Mouse (Mus musculus) midbrain, embryonic 10.5 days (tissue): ENCODE measurements around the gene Gtf3c1. TPM values are rescaled to one million over a fixed set of nuclear protein-coding genes. Genes with fewer than 3 reads are reported as not detected.

ENCODE experiments used
- DNase-seq: peaks from one replicate; pipeline ENCODE4 v3.0.0-alpha.2; 2017; ENCODE audit warnings: low spot score
- H3K27ac ChIP-seq: fragments of 300-500 bp; sonication (generic); replicated peaks from 2 replicates; pipeline ENCODE4 v1.5.1; 2016; ENCODE audit warnings: mild to moderate bottlenecking
- H3K27me3 ChIP-seq: fragments of 300-500 bp; sonication (generic); 2 replicates; pipeline ENCODE4 v1.6.1; 2016; ENCODE audit warnings: low read depth, mild to moderate bottlenecking; ENCODE audit not compliant: poor library complexity, severe bottlenecking
- H3K36me3 ChIP-seq: fragments of 300-500 bp; sonication (generic); 2 replicates; pipeline ENCODE4 v1.6.1; 2016; ENCODE audit warnings: mild to moderate bottlenecking, moderate library complexity
- H3K4me1 ChIP-seq: fragments of 300-500 bp; sonication (generic); 2 replicates; pipeline ENCODE4 v1.6.1; 2016
- H3K4me3 ChIP-seq: fragments of 300-500 bp; sonication (generic); 2 replicates; pipeline ENCODE4 v1.5.1; 2016; ENCODE audit warnings: mild to moderate bottlenecking, moderate library complexity
- H3K9me3 ChIP-seq: fragments of 300-500 bp; sonication (generic); replicated peaks from 2 replicates; pipeline ENCODE4 v1.6.1; 2016; ENCODE audit warnings: mild to moderate bottlenecking
- WGBS: fragments of 180-500 bp; shearing (Covaris S2); methylation state at CpG from one replicate; pipeline ENCODE4 v1.1.7; 2016; 5-methylcytosine and 5-hydroxymethylcytosine counted together
- polyA plus RNA-seq: library from polyadenylated mRNA; unstranded; fragments of >200 nt; fragmentation: Nextera tagmentation; extraction: Ambion mirVana; gene quantifications from 2 replicates; pipeline ENCODE4 v1.2.1, GENCODE M21; 2016

The Gtf3c1 gene
- polyA plus RNA-seq, 1 experiment from 2014 or later: 37.5 TPM

DNA sequence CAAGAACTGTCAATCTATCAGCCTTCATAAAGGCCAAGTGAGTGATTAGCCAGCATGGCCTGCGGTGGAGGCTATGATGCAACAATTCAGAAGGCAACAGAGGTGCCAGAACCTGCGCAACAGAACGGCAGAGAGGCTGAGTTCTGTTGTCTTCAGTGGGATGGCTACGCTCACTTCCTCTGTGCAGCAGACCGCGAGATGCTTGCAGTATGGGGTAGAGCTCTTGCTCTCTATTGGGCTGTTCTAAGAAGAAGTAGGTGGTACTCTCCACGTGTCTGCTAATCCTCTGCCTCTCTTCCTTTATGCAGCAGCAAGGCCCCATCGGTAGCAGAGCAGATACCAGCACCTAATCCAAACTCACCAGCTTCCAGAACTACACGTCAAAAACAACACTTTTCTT, 27.6 kb downstream of the Gtf3c1 start:
- H3K36me3 ChIP-seq: peaks cover 100% of the 10 kb centered on the region
- H3K4me1 ChIP-seq: no peaks in the 10 kb centered on the region
- WGBS: 68% methylated on average over 9 of the region's 9 CpGs
- no peaks in the 10 kb centered on the region for H3K27me3 ChIP-seq
- no peak for DNase-seq
- no peak overlapping the region for H3K27ac ChIP-seq
- no peak overlapping the region for H3K4me3 ChIP-seq
- H3K9me3 ChIP-seq: no peaks in the 10 kb centered on the region

GRCm38 (mm10) chr7:125678756-125679155, 28.8 kb downstream of the Gtf3c1 start:
- no peak overlapping the region for H3K27ac ChIP-seq
- H3K27me3 ChIP-seq: no peaks in the 10 kb centered on the region
- H3K4me3 ChIP-seq: no peak overlapping the region
- no peaks in the 10 kb centered on the region for H3K9me3 ChIP-seq
- no peaks in the 10 kb centered on the region for H3K4me1 ChIP-seq
- DNase-seq: no peak
- H3K36me3 ChIP-seq: peaks cover 100% of the 10 kb centered on the region
- 74% methylated on average over 8 of the region's 8 CpGs for WGBS

DNA sequence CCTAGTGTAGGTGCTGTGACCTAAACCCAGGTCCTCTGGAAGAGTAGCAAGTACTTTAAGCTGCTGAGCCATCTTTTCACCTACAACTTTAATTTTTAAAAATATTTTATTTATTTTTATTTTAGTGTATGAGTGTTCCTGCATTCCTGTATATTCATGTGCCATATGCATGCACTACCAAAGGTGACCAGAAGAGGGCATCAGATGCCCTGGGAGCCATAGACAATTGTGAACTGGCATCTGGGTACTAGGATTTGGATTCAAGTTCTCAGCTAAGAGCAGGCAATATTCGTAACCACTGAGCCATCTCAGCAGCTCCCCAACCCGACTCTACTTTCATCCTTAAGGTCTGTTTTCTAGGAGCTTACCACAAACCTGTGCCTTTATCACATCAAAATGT, 32.7 kb downstream of the Gtf3c1 start:
- Histone ChIP-seq H3K27me3 (no peaks in the 10 kb centered on the region), H3K9me3 (no peaks in the 10 kb centered on the region), H3K36me3 (peaks cover 100% of the 10 kb centered on the region), H3K27ac (no peak overlapping the region), H3K4me1 (no peaks in the 10 kb centered on the region), H3K4me3 (no peak overlapping the region)
- WGBS: 91% methylated on average over 2 of the region's 2 CpGs
- peak; percentile 35 for DNase-seq

DNA sequence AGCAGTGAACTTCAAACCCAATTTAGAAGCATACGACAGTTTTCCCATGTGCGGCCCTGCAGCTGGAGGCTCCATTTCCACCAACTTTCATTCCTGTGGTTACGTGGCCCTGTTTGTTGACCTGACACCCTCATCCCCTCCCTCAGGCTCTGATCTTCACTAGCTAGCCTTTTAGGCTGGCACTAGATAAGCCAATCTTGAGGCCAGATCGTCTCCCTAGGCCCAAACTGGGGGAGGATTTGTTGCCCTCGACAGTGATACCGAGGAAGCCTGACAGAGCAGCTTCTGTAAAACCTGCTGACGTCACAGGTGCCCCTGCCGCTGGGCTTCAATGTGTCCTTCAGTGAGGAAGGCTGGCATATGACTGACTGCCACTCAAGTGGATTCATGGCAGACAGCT, 36.2 kb downstream of the Gtf3c1 start:
- peaks cover 100% of the 10 kb centered on the region for H3K36me3 ChIP-seq
- WGBS: 93% methylated on average over 8 of the region's 8 CpGs
- H3K9me3 ChIP-seq: no peaks in the 10 kb centered on the region
- H3K4me1 ChIP-seq: no peaks in the 10 kb centered on the region
- H3K27me3 ChIP-seq: no peaks in the 10 kb centered on the region
- no peak for DNase-seq
- no peak overlapping the region for H3K4me3 ChIP-seq
- no peak overlapping the region for H3K27ac ChIP-seq

DNA sequence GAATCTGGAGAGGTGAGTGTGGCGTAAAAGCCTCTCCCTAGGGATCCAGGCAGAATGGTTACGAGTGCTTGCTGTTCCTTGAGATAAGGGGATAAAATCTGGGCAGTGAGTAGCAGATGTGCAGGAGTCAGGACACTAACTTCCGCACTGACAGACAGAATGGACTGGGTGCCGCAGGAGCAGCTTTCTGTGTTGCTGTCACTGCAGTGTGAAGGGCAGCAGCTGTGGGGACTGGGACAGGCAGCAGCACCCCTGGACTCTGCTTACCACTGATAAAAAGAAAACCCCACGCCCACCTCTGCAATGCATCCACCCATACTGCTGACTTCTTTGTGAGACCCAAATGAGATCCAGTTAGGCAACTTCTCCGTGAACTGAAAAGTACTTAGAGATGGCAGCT, 36.7 kb downstream of the Gtf3c1 start:
- Histone ChIP-seq H3K4me1 (no peaks in the 10 kb centered on the region), H3K36me3 (peaks cover 100% of the 10 kb centered on the region), H3K27me3 (no peaks in the 10 kb centered on the region), H3K27ac (no peak overlapping the region), H3K9me3 (no peaks in the 10 kb centered on the region), H3K4me3 (no peak overlapping the region)
- whole genome bisulfite sequencing: 93% methylated on average over 6 of the region's 6 CpGs
- DNase-seq: no peak

GRCm38 (mm10) chr7:125663654-125664053, 43.9 kb downstream of the Gtf3c1 start:
- Histone ChIP-seq H3K27me3 (no peaks in the 10 kb centered on the region), H3K4me3 (no peak overlapping the region), H3K9me3 (no peaks in the 10 kb centered on the region), H3K4me1 (no peaks in the 10 kb centered on the region), H3K36me3 (peaks cover 100% of the 10 kb centered on the region), H3K27ac (no peak overlapping the region)
- no peak for DNase-seq
- 93% methylated on average over 3 of the region's 3 CpGs for WGBS

- no peaks in the 10 kb centered on the region for H3K27me3 ChIP-seq
- H3K36me3 ChIP-seq: peaks cover 100% of the 10 kb centered on the region
- H3K9me3 ChIP-seq: no peaks in the 10 kb centered on the region
- no peak overlapping the region for H3K4me3 ChIP-seq
- no peak overlapping the region for H3K27ac ChIP-seq
- no peak for DNase-seq
- WGBS: 96% methylated on average over 6 of the region's 6 CpGs
- H3K4me1 ChIP-seq: no peaks in the 10 kb centered on the region
These were observed 50.1 kb downstream of the Gtf3c1 start for GRCm38 (mm10) chr7:125657511-125657910.

GRCm38 (mm10) chr7:125649013-125649412, 58.6 kb downstream of the Gtf3c1 start:
- Histone ChIP-seq H3K36me3 (peaks cover 100% of the 10 kb centered on the region), H3K27me3 (no peaks in the 10 kb centered on the region), H3K9me3 (no peaks in the 10 kb centered on the region), H3K27ac (no peak overlapping the region), H3K4me3 (no peak overlapping the region), H3K4me1 (no peaks in the 10 kb centered on the region)
- 90% methylated on average over 1 of the region's 1 CpGs for WGBS
- DNase-seq: no peak

GRCm38 (mm10) chr7:125645413-125645812, 62.2 kb downstream of the Gtf3c1 start:
- H3K4me3 ChIP-seq: no peak overlapping the region
- H3K27me3 ChIP-seq: no peaks in the 10 kb centered on the region
- 94% methylated on average over 7 of the region's 7 CpGs for WGBS
- H3K36me3 ChIP-seq: peaks cover 100% of the 10 kb centered on the region
- DNase-seq: no peak
- H3K27ac ChIP-seq: no peak overlapping the region
- no peaks in the 10 kb centered on the region for H3K9me3 ChIP-seq
- H3K4me1 ChIP-seq: no peaks in the 10 kb centered on the region

GRCm38 (mm10) chr7:125643880-125644279, 63.7 kb downstream of the Gtf3c1 start:
- 92% methylated on average over 6 of the region's 6 CpGs for WGBS
- Histone ChIP-seq H3K4me1 (peaks cover 4% of the 10 kb centered on the region; the same call in 1 of the 2 replicates), H3K27ac (no peak overlapping the region), H3K9me3 (no peaks in the 10 kb centered on the region), H3K36me3 (peaks cover 96% of the 10 kb centered on the region), H3K4me3 (no peak overlapping the region), H3K27me3 (no peaks in the 10 kb centered on the region)
- DNase-seq: no peak

- Histone ChIP-seq H3K4me3 (no peak overlapping the region), H3K27ac (peak overlapping the region; percentile 73)
These were observed 68.7 kb downstream of the Gtf3c1 start for GRCm38 (mm10) chr7:125638870-125639386.

DNA sequence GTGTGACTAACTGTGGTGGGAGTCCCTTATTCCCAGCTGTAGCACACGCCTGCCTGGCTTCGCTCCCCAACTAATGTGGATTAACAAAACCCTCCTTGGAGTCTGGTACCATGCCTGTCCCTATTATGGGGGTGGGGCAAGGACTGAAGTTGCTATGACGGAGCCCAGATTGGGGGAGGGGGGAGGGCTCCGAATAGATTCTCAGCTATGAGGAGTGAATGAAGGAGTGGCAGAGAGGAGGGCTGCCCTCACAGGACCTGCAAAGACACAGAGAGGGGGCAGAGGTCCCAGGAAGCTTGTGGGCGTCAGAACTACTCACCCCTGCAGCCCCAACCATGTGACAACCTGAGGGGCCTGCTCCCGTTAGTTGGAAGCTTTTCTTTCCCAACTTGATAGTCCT, 69.2 kb downstream of the Gtf3c1 start:
- H3K4me3 ChIP-seq: no peak overlapping the region
- WGBS: 84% methylated on average over 6 of the region's 6 CpGs
- no peaks in the 10 kb centered on the region for H3K27me3 ChIP-seq
- H3K9me3 ChIP-seq: no peaks in the 10 kb centered on the region
- H3K4me1 ChIP-seq: peaks cover 12% of the 10 kb centered on the region
- DNase-seq: no peak
- H3K36me3 ChIP-seq: peaks cover 41% of the 10 kb centered on the region
- H3K27ac ChIP-seq: no peak overlapping the region

More at GRCm38 (mm10) chr7:125638870-125639386, 68.7 kb downstream of the Gtf3c1 start:
- Histone ChIP-seq H3K36me3 (peaks cover 46% of the 10 kb centered on the region), H3K27me3 (no peaks in the 10 kb centered on the region), H3K9me3 (no peaks in the 10 kb centered on the region), H3K4me1 (peaks cover 12% of the 10 kb centered on the region)
- DNase-seq: peak; percentile 57
- WGBS: 52% methylated on average over 9 of the region's 9 CpGs

DNA sequence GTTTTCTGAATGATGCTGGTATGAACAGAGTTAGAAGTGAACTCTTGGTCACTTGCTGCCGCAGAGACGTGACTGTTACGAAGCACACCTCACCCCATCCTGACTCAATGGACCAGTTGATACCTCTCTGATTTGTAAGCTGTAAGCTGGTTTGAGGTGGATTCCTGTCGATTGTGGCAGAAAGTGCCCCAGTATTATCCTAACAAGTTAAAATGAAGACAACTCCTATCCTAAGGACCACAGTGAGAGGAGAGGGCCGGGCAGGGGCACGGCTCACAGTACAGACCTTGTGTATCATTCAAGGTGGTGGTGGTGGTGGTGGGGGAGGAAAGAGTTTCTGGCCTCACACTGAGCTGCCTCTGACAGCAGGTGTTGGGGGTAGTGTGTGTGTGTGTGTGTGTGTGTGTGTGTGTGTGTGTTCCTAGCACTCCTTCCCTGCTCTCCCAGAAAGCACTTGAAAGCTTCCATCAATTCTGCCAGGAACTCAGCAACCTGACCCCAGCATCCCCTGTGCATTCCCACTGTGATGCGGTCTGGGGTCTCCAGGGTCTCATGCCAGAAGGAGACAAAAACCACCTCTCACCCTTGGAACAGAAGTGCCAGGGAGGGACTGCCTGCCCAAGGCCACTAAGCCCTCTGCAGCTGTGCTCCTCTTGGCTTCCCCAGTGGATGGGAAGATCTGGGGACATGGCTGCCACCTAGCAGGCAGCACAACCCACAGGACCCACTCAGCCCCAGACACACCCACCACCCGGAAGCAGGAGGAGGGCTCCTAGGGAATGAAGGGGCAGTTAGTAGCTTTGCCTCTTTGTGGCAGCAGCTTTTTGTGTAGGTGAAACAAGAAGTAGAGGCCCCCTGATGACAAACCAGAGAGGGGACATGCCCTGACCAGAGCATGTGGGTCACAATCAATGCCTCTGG, 70.1 kb downstream of the Gtf3c1 start:
- no peak overlapping the region for H3K27ac ChIP-seq
- peaks cover 14% of the 10 kb centered on the region for H3K4me1 ChIP-seq
- no peak for DNase-seq
- WGBS: 87% methylated on average over 8 of the region's 8 CpGs
- no peak overlapping the region for H3K4me3 ChIP-seq
- no peaks in the 10 kb centered on the region for H3K9me3 ChIP-seq
- H3K36me3 ChIP-seq: peaks cover 32% of the 10 kb centered on the region
- H3K27me3 ChIP-seq: no peaks in the 10 kb centered on the region
